Mouse (Mus musculus): ENCODE data around the gene Sirt2. TPM values are rescaled to one million over a fixed set of nuclear protein-coding genes. Genes with fewer than 3 reads are reported as not detected.

Gene Sirt2
- polyA plus RNA-seq, 1 experiment = 203 TPM

DNA sequence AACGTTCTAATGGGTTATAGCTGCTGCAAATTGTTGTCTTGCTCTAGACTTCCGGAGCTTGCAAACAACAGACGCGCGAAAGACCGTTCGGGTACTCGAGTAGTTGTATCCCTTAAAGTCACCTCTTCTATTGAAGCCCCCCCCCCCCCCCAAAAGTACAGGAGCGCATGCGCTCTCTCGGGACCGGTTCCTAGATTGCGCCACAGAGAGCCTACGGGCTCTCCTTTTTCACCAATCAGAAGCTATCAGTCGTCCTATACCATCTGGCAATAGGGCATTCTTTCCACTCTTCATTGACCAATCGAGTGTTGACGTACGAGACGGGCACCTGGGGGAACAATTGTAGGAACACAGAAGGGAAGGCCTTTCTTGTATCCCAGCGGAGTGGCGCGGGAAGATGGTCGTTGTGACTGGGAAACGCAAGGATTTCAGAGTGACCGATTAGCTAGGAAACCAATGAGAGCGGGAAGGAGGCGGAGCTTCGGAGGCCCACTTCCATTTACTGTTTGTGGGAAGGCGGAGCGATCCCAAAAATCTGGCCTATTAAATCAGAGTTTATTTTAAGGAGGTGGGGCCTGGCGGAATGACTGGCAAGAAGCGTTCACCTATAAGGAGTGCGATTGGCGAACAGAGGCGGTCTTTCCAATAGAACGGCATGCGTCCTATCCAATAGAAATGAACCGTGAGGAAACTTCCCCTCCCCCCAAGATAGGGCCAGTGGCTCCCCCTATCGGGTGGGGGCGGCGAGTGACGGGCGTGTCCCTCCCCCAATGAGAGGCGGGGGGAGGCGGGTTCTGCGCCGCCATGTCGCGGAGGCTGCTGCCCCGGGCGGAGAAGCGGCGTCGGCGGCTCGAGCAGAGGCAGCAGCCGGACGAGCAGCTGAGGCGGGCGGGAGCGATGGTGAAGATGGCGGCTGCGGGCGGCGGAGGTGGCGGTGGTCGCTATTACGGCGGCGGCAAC, 43.9 kb downstream of the Sirt2 start:
- Histone ChIP-seq H3K4me1 (ENCODE audit: control insufficient read depth, insufficient read depth, low read length) (peaks cover 12% of the 10 kb centered on the region), H3K27ac (ENCODE audit: control insufficient read depth, insufficient read depth, low read depth, low read length) (peak overlapping the region; percentile 97), H3K36me3 (ENCODE audit: control insufficient read depth, insufficient read depth, low read length) (peaks cover 9% of the 10 kb centered on the region), H3K27me3 (ENCODE audit: control insufficient read depth, insufficient read depth, low read length) (no peaks in the 10 kb centered on the region), H3K4me3 (ENCODE audit: control insufficient read depth, low read depth, low read length) (peak overlapping the region; percentile 93)
- peak; percentile 93 for TF ChIP-seq POLR2A (IDR thresholded peaks at IDR 0.05; ENCODE audit: control insufficient read depth, low read depth, low read length)
- no peak for TF ChIP-seq CTCF (IDR thresholded peaks at IDR 0.05; ENCODE audit: control insufficient read depth, insufficient read depth, insufficient replicate concordance, low read depth, low read length)

DNA sequence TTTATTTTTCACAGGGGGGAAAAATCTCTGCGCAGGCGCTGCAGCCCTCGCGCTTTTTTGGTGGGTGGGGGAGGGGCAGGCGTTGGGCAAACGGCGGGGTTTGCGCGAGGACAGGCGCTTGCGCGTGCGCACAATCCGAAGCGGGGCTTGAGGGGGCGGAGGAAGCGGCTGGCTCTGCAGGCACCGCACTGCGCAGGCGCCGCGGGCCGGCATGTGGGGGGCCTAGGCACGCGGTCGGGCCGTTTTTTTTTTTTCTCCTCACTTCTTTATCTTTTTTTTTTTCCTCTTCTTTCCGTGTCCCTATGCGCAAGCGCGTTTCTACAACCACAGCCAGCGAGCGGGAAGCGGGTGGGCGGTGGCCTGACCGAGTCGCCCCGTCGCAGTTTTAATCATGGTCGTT, 44.7 kb downstream of the Sirt2 start:
- H3K4me3 ChIP-seq (ENCODE audit: control insufficient read depth, low read depth, low read length) = peak overlapping the region; percentile 93
- H3K36me3 ChIP-seq (ENCODE audit: control insufficient read depth, insufficient read depth, low read length) = peaks cover 9% of the 10 kb centered on the region
- H3K4me1 ChIP-seq (ENCODE audit: control insufficient read depth, insufficient read depth, low read length) = peaks cover 12% of the 10 kb centered on the region
- H3K27me3 ChIP-seq (ENCODE audit: control insufficient read depth, insufficient read depth, low read length) = no peaks in the 10 kb centered on the region
- peak overlapping the region; percentile 97 for H3K27ac ChIP-seq (ENCODE audit: control insufficient read depth, insufficient read depth, low read depth, low read length)
- no peak; the same call in 1 of the 2 replicates for TF ChIP-seq POLR2A (IDR thresholded peaks at IDR 0.05; ENCODE audit: control insufficient read depth, low read depth, low read length)
- TF ChIP-seq CTCF (IDR thresholded peaks at IDR 0.05; ENCODE audit: control insufficient read depth, insufficient read depth, insufficient replicate concordance, low read depth, low read length) = no peak

DNA sequence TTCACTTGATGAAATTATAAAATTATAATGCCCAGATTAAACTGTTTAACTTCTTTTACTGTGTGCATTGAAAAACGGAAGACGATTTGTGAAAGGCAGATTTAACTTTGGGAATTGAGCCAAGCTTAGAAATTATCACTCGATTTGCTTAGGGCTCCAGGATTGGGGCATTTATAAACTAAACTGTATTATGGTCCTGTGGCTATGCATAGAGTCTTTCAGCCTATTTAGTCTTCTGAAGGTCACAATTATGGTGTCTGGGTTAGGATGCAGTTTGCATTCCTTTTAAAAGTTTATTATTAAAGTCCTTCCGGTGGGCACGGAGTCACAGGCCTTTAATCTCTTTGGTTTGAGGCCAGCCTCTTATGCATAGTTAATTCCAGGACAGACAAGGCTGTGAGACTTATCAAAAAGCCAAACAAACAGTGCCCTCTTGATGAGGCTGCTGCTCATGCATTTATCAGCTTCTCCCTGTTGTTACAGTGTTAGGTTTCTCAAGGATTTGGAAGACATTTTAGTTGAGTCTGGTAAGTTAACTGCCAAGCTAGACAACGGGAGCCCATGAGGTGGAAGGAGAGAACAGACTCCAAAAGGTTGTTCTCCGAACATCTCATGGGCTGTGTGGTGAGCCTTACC, 45.2 kb downstream of the Sirt2 start:
- Histone ChIP-seq H3K36me3 (ENCODE audit: control insufficient read depth, insufficient read depth, low read length) (peaks cover 9% of the 10 kb centered on the region), H3K4me3 (ENCODE audit: control insufficient read depth, low read depth, low read length) (peak overlapping the region; percentile 93), H3K4me1 (ENCODE audit: control insufficient read depth, insufficient read depth, low read length) (peaks cover 12% of the 10 kb centered on the region), H3K27ac (ENCODE audit: control insufficient read depth, insufficient read depth, low read depth, low read length) (peak overlapping the region; percentile 77), H3K27me3 (ENCODE audit: control insufficient read depth, insufficient read depth, low read length) (no peaks in the 10 kb centered on the region)
- TF ChIP-seq CTCF (IDR thresholded peaks at IDR 0.05; ENCODE audit: control insufficient read depth, insufficient read depth, insufficient replicate concordance, low read depth, low read length) (no peak), POLR2A (IDR thresholded peaks at IDR 0.05; ENCODE audit: control insufficient read depth, low read depth, low read length) (no peak)

GRCm38 (mm10) chr7:28812436-28812835, 45.9 kb downstream of the Sirt2 start:
- H3K4me1 ChIP-seq (ENCODE audit: control insufficient read depth, insufficient read depth, low read length) = peaks cover 12% of the 10 kb centered on the region
- no peaks in the 10 kb centered on the region for H3K27me3 ChIP-seq (ENCODE audit: control insufficient read depth, insufficient read depth, low read length)
- H3K36me3 ChIP-seq (ENCODE audit: control insufficient read depth, insufficient read depth, low read length) = peaks cover 9% of the 10 kb centered on the region
- TF ChIP-seq POLR2A (IDR thresholded peaks at IDR 0.05; ENCODE audit: control insufficient read depth, low read depth, low read length) (no peak), CTCF (IDR thresholded peaks at IDR 0.05; ENCODE audit: control insufficient read depth, insufficient read depth, insufficient replicate concordance, low read depth, low read length) (no peak)
- peak overlapping the region; percentile 93 for H3K4me3 ChIP-seq (ENCODE audit: control insufficient read depth, low read depth, low read length)
- peak overlapping the region; percentile 77 for H3K27ac ChIP-seq (ENCODE audit: control insufficient read depth, insufficient read depth, low read depth, low read length)

DNA sequence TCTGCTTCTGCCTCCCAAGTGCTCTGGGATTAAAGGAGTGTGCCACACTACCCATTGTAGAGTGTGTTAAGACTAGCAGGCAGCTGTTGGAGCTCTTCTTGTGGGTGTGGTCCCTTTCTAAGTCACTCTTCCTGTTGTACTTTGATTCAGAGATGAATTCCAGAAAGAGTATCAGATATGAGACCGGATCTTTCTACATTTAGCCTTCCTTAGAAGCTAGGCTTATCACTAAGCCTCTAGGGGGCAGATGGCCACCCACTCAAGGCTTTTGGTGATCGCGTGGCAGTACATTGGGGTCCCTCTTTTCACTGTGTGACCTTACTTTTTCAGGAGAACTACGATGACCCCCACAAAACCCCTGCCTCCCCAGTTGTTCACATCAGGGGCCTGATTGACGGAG, 46.4 kb downstream of the Sirt2 start:
- Histone ChIP-seq H3K4me3 (ENCODE audit: control insufficient read depth, low read depth, low read length) (peak overlapping the region; percentile 93; the same call in 1 of the 2 replicates), H3K4me1 (ENCODE audit: control insufficient read depth, insufficient read depth, low read length) (peaks cover 8% of the 10 kb centered on the region), H3K27ac (ENCODE audit: control insufficient read depth, insufficient read depth, low read depth, low read length) (peak overlapping the region; percentile 1), H3K27me3 (ENCODE audit: control insufficient read depth, insufficient read depth, low read length) (no peaks in the 10 kb centered on the region), H3K36me3 (ENCODE audit: control insufficient read depth, insufficient read depth, low read length) (peaks cover 9% of the 10 kb centered on the region)
- TF ChIP-seq CTCF (IDR thresholded peaks at IDR 0.05; ENCODE audit: control insufficient read depth, insufficient read depth, insufficient replicate concordance, low read depth, low read length) (no peak), POLR2A (IDR thresholded peaks at IDR 0.05; ENCODE audit: control insufficient read depth, low read depth, low read length) (no peak)

DNA sequence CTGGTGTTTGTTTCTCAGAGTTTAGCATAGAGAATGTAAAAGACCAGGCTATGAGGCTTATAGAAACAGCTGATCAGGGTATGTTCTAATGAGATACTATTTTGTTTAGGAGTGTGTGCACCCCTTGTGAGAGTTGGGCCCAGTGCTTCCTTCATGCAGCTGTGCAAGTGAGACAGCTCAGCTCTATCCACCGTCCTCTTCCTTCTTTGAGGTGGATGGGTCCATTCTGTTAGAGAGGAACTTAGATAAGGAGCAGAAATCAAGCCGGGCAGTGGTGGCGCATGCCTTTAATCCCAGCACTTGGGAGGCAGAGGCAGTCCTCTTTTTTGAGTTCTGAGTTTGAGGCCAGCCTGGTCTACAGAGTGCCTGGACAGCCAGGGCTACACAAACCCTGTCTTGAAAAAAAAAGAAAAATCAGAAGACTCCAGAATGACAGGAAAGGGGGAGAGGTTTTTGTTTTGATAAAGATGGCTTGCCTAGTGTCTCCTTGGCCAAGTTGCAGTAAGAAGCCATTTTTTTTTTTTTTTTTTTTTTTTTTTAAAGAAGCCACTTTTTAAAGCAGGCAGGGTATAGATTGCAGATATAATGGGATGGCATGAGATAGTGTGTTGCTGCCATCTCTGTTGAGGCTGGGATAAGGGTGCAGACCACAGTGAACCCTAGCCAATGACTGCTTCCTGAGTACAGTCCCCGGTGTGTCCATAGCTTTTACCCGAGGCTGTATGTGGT, 47.9 kb downstream of the Sirt2 start:
- no peak overlapping the region for H3K4me3 ChIP-seq (ENCODE audit: control insufficient read depth, low read depth, low read length)
- H3K27me3 ChIP-seq (ENCODE audit: control insufficient read depth, insufficient read depth, low read length) = no peaks in the 10 kb centered on the region
- peaks cover 3% of the 10 kb centered on the region for H3K4me1 ChIP-seq (ENCODE audit: control insufficient read depth, insufficient read depth, low read length)
- H3K27ac ChIP-seq (ENCODE audit: control insufficient read depth, insufficient read depth, low read depth, low read length) = no peak overlapping the region
- H3K36me3 ChIP-seq (ENCODE audit: control insufficient read depth, insufficient read depth, low read length) = peaks cover 10% of the 10 kb centered on the region
- TF ChIP-seq POLR2A (IDR thresholded peaks at IDR 0.05; ENCODE audit: control insufficient read depth, low read depth, low read length) (no peak), CTCF (IDR thresholded peaks at IDR 0.05; ENCODE audit: control insufficient read depth, insufficient read depth, insufficient replicate concordance, low read depth, low read length) (no peak)

Measured in testis, adult 2 months (tissue).